Mouse (Mus musculus) C2C12 (cell line): Measurements from ENCODE around the gene Snx8. TPM values are rescaled to one million over a fixed set of nuclear protein-coding genes. Genes with fewer than 3 reads are reported as not detected.

ENCODE experiments used
- H3K27me3 ChIP-seq: one replicate; pipeline ENCODE4 v1.6.1; 2011; ENCODE audit not compliant: control insufficient read depth, insufficient read depth, insufficient read length
- H3K36me3 ChIP-seq: one replicate; pipeline ENCODE4 v1.6.1; 2011; ENCODE audit not compliant: control insufficient read depth, insufficient read depth
- H3K4me3 ChIP-seq: one replicate; pipeline ENCODE4 v1.5.1; 2011; ENCODE audit warnings: mild to moderate bottlenecking, control low read depth; ENCODE audit not compliant: poor library complexity, insufficient read depth, severe bottlenecking
- H3K79me2 ChIP-seq: one replicate; pipeline ENCODE4 v1.6.1; 2011; ENCODE audit not compliant: control insufficient read depth, insufficient read depth
- H3K79me3 ChIP-seq: one replicate; pipeline ENCODE4 v1.6.1; 2011; ENCODE audit warnings: low read depth, control low read depth
- H3ac ChIP-seq: one replicate; pipeline ENCODE3; 2011; ENCODE audit warnings: low read depth; ENCODE audit not compliant: control insufficient read depth, insufficient read length
- CEBPB ChIP-seq: IDR thresholded peaks from one replicate; pipeline ENCODE4 v1.6.1; 2011; ENCODE audit warnings: low read depth, mild to moderate bottlenecking, control low read depth, moderate library complexity
- CTCF ChIP-seq: IDR thresholded peaks from one replicate; pipeline ENCODE4 v1.5.1; 2011; ENCODE audit not compliant: control insufficient read depth, insufficient read depth, insufficient read length
- FOSL1 ChIP-seq: IDR thresholded peaks from one replicate; pipeline ENCODE4 v1.8.0; 2011; ENCODE audit warnings: mild to moderate bottlenecking, low read length; ENCODE audit not compliant: poor library complexity, insufficient read depth, severe bottlenecking
- MAX ChIP-seq: IDR thresholded peaks from one replicate; pipeline ENCODE4 v1.6.1; 2011; ENCODE audit warnings: mild to moderate bottlenecking, control low read depth
- MYOD1 ChIP-seq: IDR thresholded peaks from one replicate; pipeline ENCODE4 v1.6.1; 2011; ENCODE audit warnings: low read depth; ENCODE audit not compliant: control insufficient read depth, insufficient read length
- MYOG ChIP-seq: IDR thresholded peaks from one replicate; pipeline ENCODE4 v1.6.1; 2011; ENCODE audit not compliant: control insufficient read depth, insufficient read length; ENCODE audit errors: extremely low read depth
- USF1 ChIP-seq: IDR thresholded peaks from one replicate; pipeline ENCODE4 v1.6.1; 2011; ENCODE audit warnings: low read depth, mild to moderate bottlenecking, control low read depth, moderate library complexity
- polyA plus RNA-seq: library from polyadenylated mRNA; unstranded; fragments of >200 nt; fragmentation: generic; extraction: Trizol; gene quantifications from one replicate; pipeline ENCODE4 v1.2.1, GENCODE M21; 2012; ENCODE audit warnings: missing spikeins

Gene Snx8
- polyA plus RNA-seq, 1 experiment, result 37.1 TPM

- no peaks in the 10 kb centered on the region for H3K36me3 ChIP-seq
- no peak for TF ChIP-seq MYOD1
- no peak for TF ChIP-seq CEBPB
- TF ChIP-seq MAX, result no peak
- H3K4me3 ChIP-seq, result no peak overlapping the region
- H3ac ChIP-seq, result no peak overlapping the region
- H3K79me3 ChIP-seq, result peaks cover 18% of the 10 kb centered on the region
- no peaks in the 10 kb centered on the region for H3K27me3 ChIP-seq
- H3K79me2 ChIP-seq, result peaks cover 57% of the 10 kb centered on the region
Measured at GRCm38 (mm10) chr5:140364415-140364814, 24.6 kb downstream of the Snx8 start.

DNA sequence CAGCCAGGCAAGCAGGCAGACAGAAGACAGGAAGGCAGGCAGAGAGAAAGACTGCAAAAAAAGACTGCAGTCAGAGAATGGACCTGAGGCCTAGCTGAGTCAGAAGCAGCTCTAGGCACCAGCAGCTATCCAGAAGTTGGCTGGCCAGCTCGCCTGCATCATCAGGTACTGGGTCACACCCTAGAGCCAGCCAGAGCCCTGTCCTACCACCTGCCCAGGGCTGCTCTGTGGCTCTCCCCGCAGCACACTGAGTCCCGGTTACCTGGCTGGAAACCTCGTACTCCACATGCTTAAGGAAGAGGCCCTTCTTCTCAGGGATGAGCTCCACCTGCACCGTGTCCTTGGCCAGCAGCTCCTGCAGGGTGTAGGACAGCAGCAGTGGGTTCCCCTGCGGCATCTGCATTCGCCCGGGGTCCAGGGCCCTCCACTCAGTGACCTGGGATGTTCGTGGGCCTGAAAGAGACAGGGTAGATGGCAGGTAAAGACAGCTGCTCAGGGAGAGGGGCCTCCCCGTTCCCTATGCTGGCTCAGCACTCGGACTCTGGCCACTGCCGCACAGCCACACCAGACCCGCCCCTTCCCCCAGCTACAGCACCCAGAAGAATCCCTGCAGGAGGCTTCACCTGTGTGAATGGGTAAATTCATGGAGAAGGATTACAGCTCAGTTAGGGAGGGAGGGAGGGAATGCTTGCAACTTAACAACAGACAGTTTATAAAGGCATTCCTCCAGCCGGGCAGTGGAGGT lies 29.0 kb downstream of the Snx8 start:
- Histone ChIP-seq H3K36me3 (peaks cover 18% of the 10 kb centered on the region), H3K79me2 (peaks cover 18% of the 10 kb centered on the region), H3K79me3 (peaks cover 3% of the 10 kb centered on the region), H3K4me3 (no peak overlapping the region), H3ac (no peak overlapping the region), H3K27me3 (no peaks in the 10 kb centered on the region)
- TF ChIP-seq MYOD1, result no peak
- TF ChIP-seq CTCF, result no peak
- TF ChIP-seq CEBPB, result no peak
- TF ChIP-seq FOSL1, result no peak
- no peak for TF ChIP-seq MAX
- TF ChIP-seq MYOG, result no peak
- TF ChIP-seq USF1, result no peak

- H3K27me3 ChIP-seq, result no peaks in the 10 kb centered on the region
- H3K36me3 ChIP-seq, result peaks cover 38% of the 10 kb centered on the region
- TF ChIP-seq USF1 (no peak), CEBPB (no peak), MYOD1 (no peak), FOSL1 (no peak), MYOG (no peak), MAX (no peak), CTCF (no peak)
- H3K4me3 ChIP-seq, result no peak overlapping the region
- H3K79me2 ChIP-seq, result no peaks in the 10 kb centered on the region
- no peaks in the 10 kb centered on the region for H3K79me3 ChIP-seq
- H3ac ChIP-seq, result no peak overlapping the region
Measured at GRCm38 (mm10) chr5:140357466-140357865, 31.6 kb downstream of the Snx8 start.

- no peaks in the 10 kb centered on the region for H3K79me2 ChIP-seq
- no peak for TF ChIP-seq CTCF
- no peak for TF ChIP-seq MYOD1
Measured at GRCm38 (mm10) chr5:140355934-140356333, 33.1 kb downstream of the Snx8 start.

DNA sequence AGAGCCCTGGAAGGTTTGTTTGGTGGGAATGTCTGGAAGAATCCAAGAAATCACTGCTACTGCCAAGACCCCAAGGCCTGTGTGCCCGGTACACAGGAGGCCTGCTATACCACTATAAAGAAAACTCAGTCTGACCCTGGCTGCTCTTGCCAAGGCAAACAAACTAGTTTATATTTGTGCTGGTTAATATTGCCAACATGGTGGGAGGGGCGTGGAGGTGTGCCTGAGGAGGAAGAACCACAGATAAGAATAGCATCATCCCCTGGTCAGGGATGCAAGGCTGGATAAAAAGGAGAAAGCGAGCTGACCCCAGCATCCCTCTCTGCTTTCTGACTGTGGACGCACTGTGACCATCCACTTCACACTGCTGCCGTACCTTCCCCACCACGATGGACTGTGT lies 36.7 kb downstream of the Snx8 start:
- Histone ChIP-seq H3K79me3 (no peaks in the 10 kb centered on the region), H3K4me3 (no peak overlapping the region), H3K36me3 (peaks cover 39% of the 10 kb centered on the region), H3K27me3 (no peaks in the 10 kb centered on the region), H3K79me2 (no peaks in the 10 kb centered on the region), H3ac (no peak overlapping the region)
- TF ChIP-seq CTCF (no peak), USF1 (no peak), MAX (no peak), FOSL1 (no peak), CEBPB (no peak), MYOD1 (no peak), MYOG (no peak)

More at GRCm38 (mm10) chr5:140355934-140356333, 33.1 kb downstream of the Snx8 start:
- Histone ChIP-seq H3K27me3 (no peaks in the 10 kb centered on the region), H3K36me3 (peaks cover 44% of the 10 kb centered on the region), H3ac (no peak overlapping the region), H3K4me3 (no peak overlapping the region), H3K79me3 (no peaks in the 10 kb centered on the region)
